Mouse (Mus musculus) kidney, adult 10 weeks (tissue): ENCODE data around the gene Prap1. TPM values are rescaled to one million over a fixed set of nuclear protein-coding genes. Genes with fewer than 3 reads are reported as not detected.

Experiments
- polyA plus RNA-seq: library from polyadenylated mRNA; stranded (reverse); fragments of 350-450 nt; fragmentation: Illumina TruSeq; extraction: RNeasy Lipid Tissue Mini Kit (QIAGEN cat#74804); gene quantifications from one replicate; pipeline ENCODE4 v1.2.3, GENCODE M21; 2014; ENCODE audit warnings: low read depth, low replicate concordance

The Prap1 gene
- not detected for polyA plus RNA-seq

GRCm38 (mm10) chr7:140092924-140093528, at the start of gene Prap1:
Prap1 (plus strand) TSS chr7:140093395.

GRCm38 (mm10) chr7:140048361-140049114, 44.7 kb upstream of the Prap1 start, which contains the start of gene Msx3:
Msx3 (minus strand) TSS chr7:140049089.

GRCm38 (mm10) chr7:140082242-140082678, 10.9 kb upstream of the Prap1 start, which contains the start of gene Caly:
Caly (minus strand) TSS chr7:140082548.

GRCm38 (mm10) chr7:140101993-140102860, 9.0 kb downstream of the Prap1 start, which contains the start of gene Fuom:
Fuom (minus strand) TSS chr7:140102441.

GRCm38 (mm10) chr7:140115583-140116328, 22.6 kb downstream of the Prap1 start, which contains the start of gene Paox:
Paox (plus strand) TSS chr7:140115799.

GRCm38 (mm10) chr7:140116329-140117054, 23.3 kb downstream of the Prap1 start, which contains the start of gene Echs1:
Echs1 (minus strand) TSS chr7:140116476.

GRCm38 (mm10) chr7:140137135-140138020, 44.2 kb downstream of the Prap1 start, which contains the start of gene Mtg1:
Mtg1 (plus strand) TSS chr7:140137564.

Other genes with a start within 250 kb of the Prap1 start
- gene Kndc1, start 198.7 kb upstream of the Prap1 start, polyA plus RNA-seq: not detected
- gene Utf1, start 149.6 kb upstream of the Prap1 start, polyA plus RNA-seq: not detected
- gene 6430531B16Rik, start 114.6 kb upstream of the Prap1 start, polyA plus RNA-seq: not detected
- gene Adam8, start 100.8 kb upstream of the Prap1 start, polyA plus RNA-seq: not detected
- 6.5 TPM for gene Zfp511, start 57.0 kb upstream of the Prap1 start, polyA plus RNA-seq
- gene Tubgcp2, start 56.7 kb upstream of the Prap1 start, polyA plus RNA-seq: 11.9 TPM
- not detected for gene Msx3, start 44.3 kb upstream of the Prap1 start, polyA plus RNA-seq
- not detected for gene Caly, start 10.8 kb upstream of the Prap1 start, polyA plus RNA-seq
- gene Fuom, start 9.0 kb downstream of the Prap1 start, polyA plus RNA-seq: 53.2 TPM
- 2.5 TPM for gene Paox, start 22.4 kb downstream of the Prap1 start, polyA plus RNA-seq
- gene Echs1, start 23.1 kb downstream of the Prap1 start, polyA plus RNA-seq: 157 TPM
- gene Mtg1, start 44.2 kb downstream of the Prap1 start, polyA plus RNA-seq: 7.6 TPM
- gene Sprn, start 61.5 kb downstream of the Prap1 start, polyA plus RNA-seq: not detected
- not detected for gene Olfr522, start 71.4 kb downstream of the Prap1 start, polyA plus RNA-seq
- gene Olfr523, start 79.8 kb downstream of the Prap1 start, polyA plus RNA-seq: not detected
- gene Olfr524, start 112.6 kb downstream of the Prap1 start, polyA plus RNA-seq: not detected
- not detected for gene Cd163l1, start 124.9 kb downstream of the Prap1 start, polyA plus RNA-seq
- gene 5830411N06Rik, start 153.9 kb downstream of the Prap1 start, polyA plus RNA-seq: not detected
- not detected for gene Olfr525, start 227.5 kb downstream of the Prap1 start, polyA plus RNA-seq
- gene Olfr527, start 240.6 kb downstream of the Prap1 start, polyA plus RNA-seq: not detected